Mouse (Mus musculus) NIH3T3 (cell line): ENCODE measurements around the gene Trmt13.

Source experiments
- DNase-seq: peaks from one replicate; pipeline ENCODE4 v3.0.0-alpha.2; 2012; ENCODE audit warnings: low read depth

Gene Trmt13

GRCm38 (mm10) chr3:116547430-116547829 lies 67.0 kb downstream of the Trmt13 start:
- no peak for DNase-seq

GRCm38 (mm10) chr3:116542532-116542931 lies 71.9 kb downstream of the Trmt13 start:
- DNase-seq, result no peak

DNA sequence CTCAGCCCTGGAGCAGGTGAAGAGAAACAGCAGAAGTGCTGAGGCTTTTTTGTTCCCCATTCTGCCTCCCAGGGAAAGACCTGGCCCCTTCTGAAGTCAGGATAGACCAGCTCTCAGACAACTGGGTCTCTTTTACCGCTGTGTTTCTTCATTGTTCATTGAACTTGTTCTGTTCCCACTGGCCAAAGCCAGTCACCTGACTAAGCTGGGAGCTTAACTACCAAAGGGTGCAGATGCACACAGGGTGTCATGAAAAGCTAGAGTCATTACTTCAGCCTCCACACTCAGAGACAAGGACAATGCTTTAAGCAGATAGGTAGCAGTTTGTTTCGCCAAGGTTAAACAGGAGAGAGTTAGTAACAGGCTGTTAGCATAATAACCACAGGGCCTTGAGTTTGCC lies 72.3 kb downstream of the Trmt13 start:
- DNase-seq, result no peak

- no peak for DNase-seq
Measured at GRCm38 (mm10) chr3:116537200-116537573, 77.2 kb downstream of the Trmt13 start.

- DNase-seq, result no peak
Measured at GRCm38 (mm10) chr3:116536428-116537199, 77.8 kb downstream of the Trmt13 start.
